Mouse (Mus musculus) heart, postnatal 0 days (tissue): ENCODE results near the gene Sapcd1.

Experiments
- CTCF ChIP-seq: IDR thresholded peaks from 2 replicates; pipeline ENCODE4 v1.5.1; 2016; ENCODE audit warnings: antibody characterized with exemption, control low read depth, low read depth
- EP300 ChIP-seq: IDR thresholded peaks from 2 replicates; pipeline ENCODE4 v1.6.1; 2016; ENCODE audit warnings: antibody characterized with exemption, low read depth

DNA sequence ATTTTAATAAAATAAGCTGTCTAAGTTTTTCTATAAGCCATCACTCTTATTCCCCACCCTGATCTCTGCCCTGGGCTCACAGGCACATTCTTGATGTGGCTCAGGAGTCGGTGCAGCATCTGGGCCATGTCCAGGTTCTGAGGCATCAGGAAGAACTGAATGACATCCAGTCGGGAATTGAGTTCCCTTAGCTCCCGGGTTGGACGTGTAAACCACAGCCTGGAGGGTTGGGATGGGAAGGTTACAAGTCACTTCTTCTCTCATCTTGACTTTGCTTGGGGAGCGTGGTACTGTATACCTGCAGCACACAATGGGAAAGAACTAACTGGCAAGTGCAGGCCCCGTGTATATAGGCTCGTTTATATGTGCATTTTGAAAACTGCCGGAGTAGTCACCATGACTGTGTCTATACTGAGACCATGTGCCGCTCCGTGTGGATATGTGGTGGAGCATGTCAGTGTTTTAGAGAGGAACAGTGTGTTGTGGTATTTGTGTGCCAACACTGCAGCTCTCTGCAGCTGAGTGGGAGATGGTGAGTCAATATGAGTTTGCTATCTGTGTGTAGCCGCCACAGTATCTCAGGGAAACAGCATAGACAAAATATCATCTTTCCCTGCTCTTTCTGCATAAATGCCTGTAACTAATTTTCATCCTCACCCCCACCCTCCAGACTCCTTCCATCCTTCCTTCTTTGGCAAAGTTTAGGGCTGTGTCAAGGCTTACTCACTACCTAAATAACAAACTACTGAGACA, 11.5 kb upstream of the Sapcd1 start:
- TF ChIP-seq CTCF = no peak
- no peak for TF ChIP-seq EP300
